Mouse (Mus musculus) kidney, postnatal 0 days (tissue): Measurements from ENCODE around the gene S100a10. TPM values are rescaled to one million over a fixed set of nuclear protein-coding genes. Genes with fewer than 3 reads are reported as not detected.

Experiments used
- ATAC-seq: fragments of 200-750 bp; cut with Nextera tagmentation; replicated peaks from 2 replicates; pipeline ENCODE4 v1.8.0; 2017; ENCODE audit warnings: low read depth, moderate number of reproducible peaks, moderate TSS enrichment, moderate library complexity; ENCODE audit not compliant: low FRiP score
- DNase-seq: peaks from one replicate; pipeline ENCODE4 v3.0.0-alpha.2; 2016; ENCODE audit warnings: low spot score
- H3K27ac ChIP-seq: fragments of 300-500 bp; sonication (generic); 2 replicates; pipeline ENCODE4 v1.5.1; 2014; ENCODE audit warnings: mild to moderate bottlenecking
- H3K27me3 ChIP-seq: fragments of 300-500 bp; sonication (generic); 2 replicates; pipeline ENCODE4 v1.6.1; 2014; ENCODE audit warnings: low read length, mixed read lengths; ENCODE audit not compliant: insufficient read depth
- H3K36me3 ChIP-seq: fragments of 300-500 bp; sonication (generic); 2 replicates; pipeline ENCODE4 v1.6.1; 2014; ENCODE audit warnings: low read length, mixed read lengths; ENCODE audit not compliant: insufficient read depth
- H3K4me1 ChIP-seq: fragments of 300-500 bp; sonication (generic); replicated peaks from 2 replicates; pipeline ENCODE4 v1.6.1; 2014; ENCODE audit warnings: antibody characterized with exemption, low read length, mixed read lengths; ENCODE audit not compliant: insufficient read depth
- H3K4me2 ChIP-seq: fragments of 300-500 bp; sonication (generic); 2 replicates; pipeline ENCODE4 v1.6.1; 2014; ENCODE audit warnings: mild to moderate bottlenecking, low read length, moderate library complexity, mixed read lengths
- H3K4me3 ChIP-seq: fragments of 300-500 bp; sonication (generic); replicated peaks from 2 replicates; pipeline ENCODE4 v1.5.1; 2014; ENCODE audit warnings: low read depth, low read length
- H3K9ac ChIP-seq: fragments of 300-500 bp; sonication (generic); 2 replicates; pipeline ENCODE4 v1.6.1; 2014; ENCODE audit warnings: low read depth, low read length
- H3K9me3 ChIP-seq: fragments of 300-500 bp; sonication (generic); replicated peaks from 2 replicates; pipeline ENCODE4 v1.6.1; 2016; ENCODE audit warnings: low read length, inconsistent platforms, mixed read lengths
- CTCF ChIP-seq: IDR thresholded peaks from 2 replicates; pipeline ENCODE4 v1.5.1; 2016; ENCODE audit warnings: antibody characterized with exemption, low read depth, mild to moderate bottlenecking, moderate library complexity
- WGBS: fragments of 180-500 bp; shearing (Covaris S2); extraction: QIAGEN DNeasy Blood & Tissue Kit; methylation state at CpG from one replicate; pipeline ENCODE4 v1.1.7; 2014; 5-methylcytosine and 5-hydroxymethylcytosine counted together
- polyA plus RNA-seq: library from polyadenylated mRNA; unstranded; fragments of >200 nt; fragmentation: Nextera tagmentation; extraction: Ambion mirVana; gene quantifications from 2 replicates; pipeline ENCODE4 v1.2.1, GENCODE M21; 2015

The S100a10 gene
- polyA plus RNA-seq, result 534 and 566 TPM in 2 replicates

DNA sequence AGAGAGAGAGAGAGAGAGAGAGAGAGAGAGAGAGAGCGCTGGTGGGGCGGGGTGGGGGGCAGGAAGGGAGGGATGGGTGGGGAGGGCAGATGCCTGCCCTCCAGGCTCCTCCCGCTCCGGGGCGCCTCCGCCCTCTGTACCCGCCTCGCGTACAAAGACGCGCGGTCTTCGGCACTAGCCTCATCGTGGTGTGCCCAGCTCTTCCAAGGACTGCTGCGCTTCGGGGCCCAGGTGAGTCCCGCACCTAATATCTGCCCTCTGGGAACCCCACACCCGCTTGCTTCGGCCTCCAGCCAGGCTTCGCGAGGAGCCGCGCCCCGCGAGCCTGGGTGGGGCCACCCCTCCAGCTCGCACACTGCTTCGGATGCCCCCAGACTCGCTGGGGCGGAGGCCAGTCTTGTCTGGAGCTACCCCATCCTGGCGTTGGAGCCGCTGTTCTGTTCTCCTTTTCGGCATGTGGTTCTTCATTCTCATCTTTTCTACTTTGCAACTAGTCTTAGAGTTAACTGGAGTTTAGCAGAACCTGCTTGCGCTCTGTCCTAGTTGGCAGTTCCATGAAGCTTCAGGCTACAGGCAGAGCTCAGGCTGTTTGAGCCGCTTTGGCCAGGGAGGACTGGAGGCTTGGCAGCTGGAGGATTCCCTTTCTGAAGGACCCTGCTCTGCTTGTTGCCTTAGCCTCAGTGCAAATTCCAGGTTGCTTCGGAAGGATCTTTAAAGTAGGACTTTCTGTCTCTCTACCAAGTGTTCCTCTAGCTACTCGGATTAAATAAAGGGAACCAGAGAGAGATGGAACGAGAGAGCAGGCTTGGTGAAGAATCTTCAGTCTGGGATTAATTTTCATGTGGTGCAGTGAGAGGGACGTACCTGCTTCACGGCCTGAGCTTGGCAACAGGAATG lies at the start of gene S100a10:
Gene S100a10, plus strand, starts transcription at position 100 of the 897 bp plus-strand sequence.
- peak within 1 kb of the TSS; percentile 57 for H3K4me3 ChIP-seq
- WGBS, result under 1% methylated on average over 37 of the region's 39 CpGs
- no peaks in the 10 kb centered on the region for H3K9me3 ChIP-seq
- ATAC-seq, result peak; percentile 87
- TF ChIP-seq CTCF, result no peak
- H3K9ac ChIP-seq, result peak within 1 kb of the TSS; percentile 74
- H3K4me2 ChIP-seq, result peak within 1 kb of the TSS; percentile 61
- H3K36me3 ChIP-seq, result 0 out of 2 replicates have a peak, but pooled peaks cover 2% of the 10 kb centered on the region
- peaks cover 20% of the 10 kb centered on the region for H3K4me1 ChIP-seq
- no peaks in the 10 kb centered on the region for H3K27me3 ChIP-seq
- peak; percentile 70 for DNase-seq
- H3K27ac ChIP-seq, result peak within 1 kb of the TSS; percentile 91

DNA sequence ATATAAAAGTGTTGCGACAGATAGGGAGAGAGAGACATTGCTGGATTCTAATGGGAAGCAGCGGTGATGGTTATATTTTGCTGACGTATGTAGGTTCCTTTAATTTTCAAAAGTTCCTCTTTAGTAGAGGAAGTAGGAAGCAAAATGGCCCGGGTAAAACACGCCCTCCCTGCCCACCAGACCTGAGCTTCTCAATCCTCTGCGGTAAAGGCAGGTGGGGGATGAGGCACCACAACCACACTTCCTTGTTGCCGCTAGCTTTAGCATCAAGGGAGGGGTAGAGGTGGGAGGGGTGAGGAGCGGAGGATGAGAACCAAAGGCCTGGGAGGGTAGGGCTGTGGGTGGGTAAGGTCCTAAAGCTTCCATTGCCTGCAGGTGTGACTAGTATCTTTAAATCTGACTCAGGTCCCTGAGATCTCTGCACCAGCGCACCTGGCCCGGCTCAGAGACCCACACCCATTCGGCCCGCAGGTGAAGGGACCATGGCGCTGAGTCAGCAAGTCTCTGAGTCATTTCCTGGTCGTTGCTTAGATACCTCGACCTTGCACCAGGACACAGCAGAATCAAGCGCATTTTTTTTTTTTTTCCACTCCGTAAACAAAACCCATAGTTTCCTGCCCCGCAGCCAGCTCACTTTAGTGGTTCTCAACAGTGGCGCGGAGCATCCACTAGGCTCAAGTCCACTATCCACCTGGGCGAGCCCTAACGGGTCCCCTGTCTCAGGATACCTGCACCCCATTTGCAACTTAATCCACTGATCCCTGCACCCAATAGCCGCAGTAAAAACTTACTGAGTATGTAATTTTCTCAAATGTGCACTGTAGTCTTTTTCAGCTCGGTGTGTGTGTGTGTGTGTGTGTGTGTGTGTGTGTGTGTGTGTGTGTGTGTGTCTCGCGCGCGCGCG lies 48.7 kb upstream of the S100a10 start:
- ATAC-seq, result peak; percentile 92
- H3K9ac ChIP-seq, result no peak overlapping the region
- no peaks in the 10 kb centered on the region for H3K4me1 ChIP-seq
- peak overlapping the region; percentile 77 for H3K27ac ChIP-seq
- no peaks in the 10 kb centered on the region for H3K27me3 ChIP-seq
- H3K9me3 ChIP-seq, result no peaks in the 10 kb centered on the region
- no peak for TF ChIP-seq CTCF
- WGBS, result 33% methylated on average over 30 of the region's 30 CpGs
- no peak overlapping the region for H3K4me3 ChIP-seq
- H3K36me3 ChIP-seq, result no peaks in the 10 kb centered on the region
- DNase-seq, result peak; percentile 35
- H3K4me2 ChIP-seq, result peak overlapping the region; percentile 39

DNA sequence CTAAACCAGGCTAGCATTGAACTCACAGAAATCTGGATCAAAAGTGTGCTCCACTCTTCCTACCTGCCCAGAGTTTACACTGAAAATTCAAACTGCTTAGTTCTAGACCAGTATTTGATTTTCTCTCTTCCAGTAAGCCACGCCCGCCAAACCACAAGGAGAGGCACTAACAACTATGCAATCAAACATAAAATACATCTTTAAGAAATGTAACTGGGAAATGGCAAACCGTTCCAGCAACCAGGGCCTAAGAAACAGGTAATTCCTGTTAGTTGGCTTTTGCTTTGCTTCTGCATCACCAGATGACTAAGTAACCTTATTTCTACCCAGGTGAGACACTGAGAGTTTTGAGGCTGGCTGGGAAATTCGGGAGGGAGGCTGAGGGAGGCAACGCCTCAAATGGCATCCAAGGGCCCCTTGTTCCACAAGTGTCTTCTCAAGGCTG lies 48.0 kb upstream of the S100a10 start:
- H3K4me2 ChIP-seq, result peak overlapping the region; percentile 39; the same call in 1 of the 2 replicates
- WGBS, result 67% methylated on average over 5 of the region's 5 CpGs
- no peak for DNase-seq

DNA sequence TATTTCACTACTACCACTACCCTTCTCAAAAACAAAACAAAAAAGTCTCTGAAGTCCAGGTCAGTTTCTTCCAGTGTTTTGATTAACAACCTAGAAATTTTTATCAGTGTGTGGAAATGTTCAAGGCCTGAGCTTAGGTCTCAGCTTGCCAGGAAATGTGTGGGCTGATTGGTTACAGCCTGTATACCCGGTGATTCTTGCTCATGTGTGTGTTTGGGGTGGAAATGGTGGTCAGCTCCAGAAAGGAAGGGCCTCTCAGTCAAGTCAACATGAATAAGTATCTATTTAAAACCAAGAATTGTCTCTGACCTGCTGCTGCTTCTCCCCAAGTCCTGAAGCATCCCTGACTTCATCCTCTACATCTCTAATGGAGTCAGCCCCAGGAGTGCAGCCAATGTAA lies 45.6 kb upstream of the S100a10 start:
- WGBS, result 21% methylated on average over 1 of the region's 1 CpGs
- Histone ChIP-seq H3K4me3 (no peak overlapping the region), H3K4me1 (no peaks in the 10 kb centered on the region), H3K4me2 (no peak overlapping the region), H3K9me3 (no peaks in the 10 kb centered on the region), H3K27ac (no peak overlapping the region), H3K27me3 (no peaks in the 10 kb centered on the region), H3K36me3 (no peaks in the 10 kb centered on the region), H3K9ac (no peak overlapping the region)
- no peak for TF ChIP-seq CTCF
- DNase-seq (peak; percentile 18), ATAC-seq (no peak)

More for the DNA sequence above, 48.0 kb upstream of the S100a10 start:
- Histone ChIP-seq H3K9me3 (no peaks in the 10 kb centered on the region), H3K36me3 (no peaks in the 10 kb centered on the region), H3K9ac (no peak overlapping the region), H3K4me1 (no peaks in the 10 kb centered on the region), H3K4me3 (no peak overlapping the region), H3K27ac (peak overlapping the region; percentile 77), H3K27me3 (no peaks in the 10 kb centered on the region)
- peak; percentile 47; the same call in 1 of the 2 replicates for ATAC-seq
- TF ChIP-seq CTCF, result no peak

DNA sequence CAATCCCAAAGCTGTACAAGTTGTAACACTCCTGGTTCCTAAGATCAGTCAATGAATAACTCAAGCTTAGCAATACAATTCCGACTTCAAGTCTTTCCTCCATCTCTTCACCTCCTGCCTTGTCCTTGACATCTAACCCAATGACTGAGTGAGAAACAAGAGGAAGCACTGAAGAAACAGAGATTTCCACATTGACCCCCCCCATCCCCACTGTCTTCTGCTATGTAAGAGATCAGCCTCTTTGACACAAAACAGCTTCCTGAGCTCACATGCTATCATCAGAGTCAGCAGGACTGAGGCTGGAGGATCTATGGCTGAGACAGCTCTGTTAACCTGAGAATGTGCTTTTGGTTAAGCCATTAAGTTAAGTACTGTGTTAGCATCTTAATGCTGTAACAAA lies 43.8 kb upstream of the S100a10 start:
- 46% methylated on average over 1 of the region's 1 CpGs for WGBS
- H3K27ac ChIP-seq, result no peak overlapping the region
- H3K9ac ChIP-seq, result no peak overlapping the region
- no peak for ATAC-seq
- no peaks in the 10 kb centered on the region for H3K4me1 ChIP-seq
- H3K36me3 ChIP-seq, result no peaks in the 10 kb centered on the region
- H3K27me3 ChIP-seq, result no peaks in the 10 kb centered on the region
- DNase-seq, result no peak
- no peaks in the 10 kb centered on the region for H3K9me3 ChIP-seq
- no peak overlapping the region for H3K4me2 ChIP-seq
- no peak overlapping the region for H3K4me3 ChIP-seq
- no peak for TF ChIP-seq CTCF

DNA sequence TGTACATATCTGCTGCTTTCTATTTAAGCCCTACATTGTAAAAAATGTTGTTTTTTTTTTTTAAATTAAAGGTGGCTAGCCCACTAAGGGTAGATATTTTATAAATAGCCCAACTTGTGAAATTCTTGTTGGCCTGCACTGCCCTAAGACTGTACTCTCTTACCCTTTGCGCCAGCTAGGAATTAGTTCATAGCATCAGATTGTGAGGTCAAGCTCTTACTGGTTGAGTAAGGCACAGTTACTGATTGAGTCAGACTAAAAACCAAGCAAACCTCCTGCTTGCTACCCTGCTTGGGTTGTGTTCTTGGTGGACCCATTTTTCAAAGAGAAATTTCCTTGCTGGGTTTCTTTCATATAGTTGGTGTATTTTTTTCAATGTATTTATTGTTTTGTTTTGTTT lies 43.1 kb upstream of the S100a10 start:
- no peaks in the 10 kb centered on the region for H3K4me1 ChIP-seq
- no peak overlapping the region for H3K27ac ChIP-seq
- ATAC-seq, result no peak
- TF ChIP-seq CTCF, result no peak
- H3K9me3 ChIP-seq, result no peaks in the 10 kb centered on the region
- no peak for DNase-seq
- no peak overlapping the region for H3K4me3 ChIP-seq
- WGBS, result 87% methylated on average over 1 of the region's 1 CpGs
- no peak overlapping the region for H3K9ac ChIP-seq
- no peaks in the 10 kb centered on the region for H3K36me3 ChIP-seq
- no peaks in the 10 kb centered on the region for H3K27me3 ChIP-seq
- H3K4me2 ChIP-seq, result no peak overlapping the region
